Mouse (Mus musculus) forebrain, embryonic 13.5 days (tissue): ENCODE measurements around the gene Prc1. TPM values are rescaled to one million over a fixed set of nuclear protein-coding genes. Genes with fewer than 3 reads are reported as not detected.

ENCODE experiments used
- ATAC-seq: fragments of 200-750 bp; cut with Nextera tagmentation; 2 replicates; pipeline ENCODE4 v1.8.0; 2017
- H3K27ac ChIP-seq: fragments of 300-500 bp; sonication (generic); 2 replicates; pipeline ENCODE4 v1.5.1; 2015; ENCODE audit warnings: inconsistent platforms, mild to moderate bottlenecking, moderate library complexity
- H3K27me3 ChIP-seq: fragments of 300-500 bp; sonication (generic); 2 replicates; pipeline ENCODE4 v1.6.1; 2015; ENCODE audit warnings: mild to moderate bottlenecking, inconsistent platforms
- H3K36me3 ChIP-seq: fragments of 300-500 bp; sonication (generic); 2 replicates; pipeline ENCODE4 v1.6.1; 2015; ENCODE audit warnings: mild to moderate bottlenecking, inconsistent platforms; ENCODE audit not compliant: poor library complexity, severe bottlenecking
- H3K4me1 ChIP-seq: fragments of 300-500 bp; sonication (generic); 2 replicates; pipeline ENCODE4 v1.6.1; 2015; ENCODE audit warnings: inconsistent platforms
- H3K4me2 ChIP-seq: fragments of 300-500 bp; sonication (generic); 2 replicates; pipeline ENCODE4 v1.6.1; 2015; ENCODE audit warnings: inconsistent platforms, mild to moderate bottlenecking, moderate library complexity
- H3K4me3 ChIP-seq: fragments of 300-500 bp; sonication (generic); 2 replicates; pipeline ENCODE4 v1.5.1; 2015; ENCODE audit warnings: mild to moderate bottlenecking, inconsistent platforms
- H3K9ac ChIP-seq: fragments of 300-500 bp; sonication (generic); 2 replicates; pipeline ENCODE4 v1.6.1; 2015; ENCODE audit warnings: mild to moderate bottlenecking, inconsistent platforms
- H3K9me3 ChIP-seq: fragments of 300-500 bp; sonication (generic); replicated peaks from 2 replicates; pipeline ENCODE4 v1.6.1; 2016; ENCODE audit warnings: inconsistent platforms
- WGBS: fragments of 180-500 bp; shearing (Covaris S2); methylation state at CpG from one replicate; pipeline ENCODE4 v1.1.7; 2015; 5-methylcytosine and 5-hydroxymethylcytosine counted together
- polyA plus RNA-seq: library from polyadenylated mRNA; unstranded; fragments of >200 nt; fragmentation: Nextera tagmentation; extraction: Ambion mirVana; gene quantifications from 2 replicates; pipeline ENCODE4 v1.2.1, GENCODE M21; 2015

The Prc1 gene
- polyA plus RNA-seq, 1 experiment from 2014 or later = 166 TPM

DNA sequence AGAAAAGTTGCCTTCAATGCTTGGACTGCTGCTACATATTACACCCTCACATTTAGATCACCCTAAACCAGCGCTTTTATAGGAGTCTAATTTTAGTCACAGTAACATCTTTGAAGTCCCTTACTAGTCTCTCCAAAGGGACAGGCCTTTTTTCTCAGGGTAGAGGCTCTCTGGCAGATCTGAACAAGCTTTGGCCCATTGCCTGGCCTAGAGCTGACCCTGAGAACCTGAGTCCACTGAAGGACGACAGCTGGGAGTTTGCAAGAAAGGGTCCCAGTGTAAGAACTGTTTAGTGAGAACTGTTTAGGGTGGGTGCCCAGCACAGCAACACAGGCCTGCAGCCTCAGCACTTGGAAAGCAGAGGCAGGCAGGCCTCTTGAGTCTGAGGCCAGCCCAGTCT lies 71.5 kb downstream of the Prc1 start:
- Histone ChIP-seq H3K36me3 (peaks cover 72% of the 10 kb centered on the region), H3K27me3 (no peaks in the 10 kb centered on the region), H3K4me1 (peaks cover 15% of the 10 kb centered on the region), H3K4me3 (no peak overlapping the region), H3K4me2 (no peak overlapping the region), H3K27ac (no peak overlapping the region), H3K9me3 (no peaks in the 10 kb centered on the region), H3K9ac (no peak overlapping the region)
- WGBS = 83% methylated on average over 2 of the region's 2 CpGs
- no peak for ATAC-seq

Other genes with a start within 250 kb of the Prc1 start
- gene Idh2, start 179.1 kb upstream of the Prc1 start, polyA plus RNA-seq = 351 and 386 TPM in 2 replicates
- gene Sema4b, start 107.6 kb upstream of the Prc1 start, polyA plus RNA-seq = 20.7 and 22.3 TPM in 2 replicates
- gene Cib1, start 61.6 kb upstream of the Prc1 start, polyA plus RNA-seq = 34.4 and 37.8 TPM in 2 replicates
- 3.3 and 3.8 TPM in 2 replicates for gene Gdpgp1, start 61.6 kb upstream of the Prc1 start, polyA plus RNA-seq
- gene Ttll13, start 48.1 kb upstream of the Prc1 start, polyA plus RNA-seq = 0.97 and 1.8 TPM in 2 replicates
- gene Ngrn, start 33.2 kb upstream of the Prc1 start, polyA plus RNA-seq = 56.3 and 57.7 TPM in 2 replicates
- 14.1 and 17.2 TPM in 2 replicates for gene Vps33b, start 24.8 kb upstream of the Prc1 start, polyA plus RNA-seq
- 16.2 and 18.7 TPM in 2 replicates for gene Rccd1, start 30.0 kb downstream of the Prc1 start, polyA plus RNA-seq
- 40.8 and 46.2 TPM in 2 replicates for gene Unc45a, start 46.6 kb downstream of the Prc1 start, polyA plus RNA-seq
- 22.3 and 23.9 TPM in 2 replicates for gene Hddc3, start 48.7 kb downstream of the Prc1 start, polyA plus RNA-seq
- 15.5 and 16.8 TPM in 2 replicates for gene Man2a2, start 76.9 kb downstream of the Prc1 start, polyA plus RNA-seq
- gene Fes, start 93.5 kb downstream of the Prc1 start, polyA plus RNA-seq = 4.0 and 4.1 TPM in 2 replicates
- 3.0 and 3.4 TPM in 2 replicates for gene Furin, start 111.0 kb downstream of the Prc1 start, polyA plus RNA-seq
- 23.7 and 26.6 TPM in 2 replicates for gene Blm, start 240.7 kb downstream of the Prc1 start, polyA plus RNA-seq